Mouse (Mus musculus) lung, postnatal 10 days (tissue): ENCODE measurements at regions not wholly inside any gene's neighbourhood (a gene's known extent, or its start where the extent isn't known, plus 50 kb on each side); places are given as distances from the start of the nearest gene placed in this dataset.

ENCODE experiments used
- DNase-seq: peaks from one replicate; pipeline ENCODE4 v3.0.0; 2021

DNA sequence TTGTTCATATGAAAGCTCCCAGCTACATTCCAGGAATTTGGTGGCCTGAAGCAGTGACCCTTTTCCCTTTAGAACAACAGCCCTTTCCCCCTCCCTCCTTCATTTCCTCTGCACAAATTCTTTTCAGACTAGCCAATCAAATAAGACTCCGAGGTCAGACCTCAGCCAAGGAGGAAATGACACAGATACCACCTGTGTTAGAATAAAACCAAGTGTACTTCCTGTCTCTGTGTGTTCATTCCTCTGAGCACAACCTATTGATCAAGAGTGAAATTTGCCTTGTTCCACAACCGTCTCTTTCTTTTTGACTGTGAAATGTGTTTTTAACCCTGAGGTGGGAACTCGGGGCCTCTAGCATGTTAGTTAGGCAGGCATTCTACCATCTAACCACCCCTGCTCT lies 120.2 kb downstream of the Tmsb4x start:
- DNase-seq: no peak

DNA sequence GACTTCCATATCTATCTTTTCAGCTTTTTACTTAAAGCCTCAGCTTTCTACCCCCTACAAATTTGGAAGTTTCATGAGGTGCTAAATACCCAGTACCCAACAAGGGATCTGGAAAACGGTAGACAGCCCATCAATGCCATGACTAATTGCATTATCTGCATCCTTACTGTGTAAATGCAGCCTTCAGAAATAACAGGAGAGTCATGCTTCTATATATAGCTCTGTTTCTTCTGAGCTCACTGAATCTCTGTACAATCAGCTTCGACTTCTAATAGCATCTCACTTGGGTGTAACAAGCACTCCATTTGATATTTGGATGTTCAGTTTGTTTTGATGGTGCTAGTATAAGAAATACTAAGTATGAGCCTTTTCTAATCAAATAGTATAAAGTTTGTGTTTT lies 120.7 kb downstream of the Tmsb4x start:
- DNase-seq: no peak

DNA sequence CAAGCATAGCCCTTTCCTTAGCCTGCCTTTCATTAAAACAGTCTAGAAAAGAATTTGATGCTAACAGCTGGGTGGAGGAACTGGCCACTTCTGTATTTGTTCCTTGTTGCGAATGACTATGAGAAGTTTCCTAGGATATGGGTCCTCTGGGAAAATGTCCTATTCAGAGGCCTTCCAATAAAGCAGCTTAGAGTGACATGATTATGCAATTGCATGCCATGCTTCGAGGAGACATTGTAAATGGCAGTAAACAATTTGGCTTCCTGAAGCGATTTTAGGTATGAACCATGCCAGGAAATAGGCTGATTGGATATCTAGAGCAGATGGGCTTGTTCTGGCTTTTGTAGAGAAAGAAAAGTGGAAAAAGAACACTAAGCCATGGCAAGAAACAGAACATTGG lies 128.3 kb downstream of the Tmsb4x start:
- DNase-seq: no peak

DNA sequence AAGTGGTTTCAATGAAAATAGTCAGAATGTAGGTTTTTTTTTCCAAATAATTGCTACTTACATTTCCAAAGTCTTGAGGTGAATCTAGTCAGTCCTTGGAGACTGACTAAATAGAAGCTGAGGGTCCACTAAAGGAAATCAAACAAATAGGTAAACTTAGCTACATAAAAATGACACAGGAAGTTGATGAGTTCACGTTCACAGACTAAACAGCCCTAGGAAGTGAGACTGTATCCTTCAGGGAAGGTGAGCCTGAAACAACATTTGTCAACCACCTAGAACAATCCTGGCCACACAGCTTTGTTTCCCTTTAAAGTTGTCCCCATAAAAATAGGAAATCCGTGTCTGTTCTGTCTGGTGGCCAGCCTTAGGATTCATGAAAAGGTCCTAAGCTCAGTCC lies 140.0 kb downstream of the Tmsb4x start:
- no peak for DNase-seq

DNA sequence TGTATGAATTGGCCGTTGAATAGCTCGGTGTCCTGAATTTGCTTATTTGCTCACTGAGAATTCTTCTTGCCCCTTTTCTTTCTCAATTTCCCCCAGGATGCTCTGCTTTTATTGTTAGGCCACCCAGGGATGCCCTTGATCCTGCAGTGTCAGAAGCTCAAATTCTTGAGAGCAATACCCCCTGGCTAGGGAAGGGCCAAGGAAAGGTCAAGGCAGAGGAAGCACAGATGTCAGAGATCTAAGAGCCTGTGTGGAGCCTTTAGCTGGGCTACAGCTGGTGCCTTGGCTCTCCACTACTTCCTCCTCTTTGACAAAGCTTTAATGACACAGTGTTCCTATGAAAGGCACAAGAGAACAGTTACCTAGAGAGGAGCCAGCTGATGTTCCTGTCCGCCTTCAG lies 141.2 kb downstream of the Tmsb4x start:
- no peak for DNase-seq

DNA sequence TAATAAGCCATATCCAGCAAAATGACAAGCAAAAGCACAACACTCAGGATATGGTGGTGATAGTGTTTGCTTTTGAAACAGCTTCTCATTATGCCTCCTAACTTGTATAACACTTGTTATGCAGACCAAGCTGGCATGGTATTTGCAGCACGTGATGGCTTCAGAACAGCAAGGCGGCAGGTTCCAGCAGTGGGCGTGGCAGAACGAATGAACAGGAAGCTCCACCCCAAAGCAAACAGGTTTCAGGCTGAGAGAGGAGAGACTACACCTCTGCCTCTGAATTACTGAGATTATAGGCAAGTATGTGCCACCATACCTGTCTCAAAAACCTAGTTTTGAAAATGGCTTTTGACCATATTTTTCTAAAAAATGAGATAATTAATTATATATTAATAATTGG lies 145.2 kb downstream of the Tmsb4x start:
- DNase-seq: peak; percentile 46

DNA sequence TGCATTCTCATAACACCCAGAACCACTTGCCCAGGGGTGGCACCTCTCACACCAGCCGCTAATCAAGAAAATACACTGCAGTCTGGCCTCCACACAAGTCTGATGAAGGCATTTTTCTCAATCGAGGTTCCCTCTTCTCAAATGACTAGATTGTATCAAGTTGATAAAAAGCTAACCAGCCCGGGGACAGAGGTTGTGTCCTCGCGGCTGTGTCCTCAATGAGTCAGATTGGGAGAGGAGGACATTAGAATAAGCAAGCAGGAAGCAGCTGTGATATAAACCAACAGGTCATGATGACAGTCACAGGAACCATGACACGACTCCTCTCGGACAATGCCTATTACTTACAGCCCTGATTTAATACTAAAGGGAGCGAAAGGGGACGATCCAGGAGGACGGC lies 156.7 kb downstream of the Tmsb4x start:
- no peak for DNase-seq

DNA sequence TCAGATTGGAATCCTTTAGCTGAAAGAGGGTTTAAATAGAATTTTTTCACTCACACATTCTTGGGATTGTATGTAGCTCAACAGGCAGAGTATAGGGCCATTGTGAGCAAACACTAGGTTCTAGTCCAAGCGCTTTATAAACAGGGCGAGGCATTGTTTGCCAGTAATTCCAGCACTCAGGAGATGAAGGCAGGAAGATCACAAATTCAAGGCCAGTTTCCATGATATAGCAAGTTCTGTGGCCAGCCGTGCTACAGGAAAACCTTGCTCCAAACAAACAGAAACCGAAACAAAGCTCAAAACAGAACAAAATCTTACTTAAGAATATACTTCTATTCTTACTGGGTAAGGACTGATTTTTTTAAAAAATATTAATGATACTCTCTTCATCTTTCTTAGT lies 159.0 kb downstream of the Tmsb4x start:
- peak; percentile 3 for DNase-seq

DNA sequence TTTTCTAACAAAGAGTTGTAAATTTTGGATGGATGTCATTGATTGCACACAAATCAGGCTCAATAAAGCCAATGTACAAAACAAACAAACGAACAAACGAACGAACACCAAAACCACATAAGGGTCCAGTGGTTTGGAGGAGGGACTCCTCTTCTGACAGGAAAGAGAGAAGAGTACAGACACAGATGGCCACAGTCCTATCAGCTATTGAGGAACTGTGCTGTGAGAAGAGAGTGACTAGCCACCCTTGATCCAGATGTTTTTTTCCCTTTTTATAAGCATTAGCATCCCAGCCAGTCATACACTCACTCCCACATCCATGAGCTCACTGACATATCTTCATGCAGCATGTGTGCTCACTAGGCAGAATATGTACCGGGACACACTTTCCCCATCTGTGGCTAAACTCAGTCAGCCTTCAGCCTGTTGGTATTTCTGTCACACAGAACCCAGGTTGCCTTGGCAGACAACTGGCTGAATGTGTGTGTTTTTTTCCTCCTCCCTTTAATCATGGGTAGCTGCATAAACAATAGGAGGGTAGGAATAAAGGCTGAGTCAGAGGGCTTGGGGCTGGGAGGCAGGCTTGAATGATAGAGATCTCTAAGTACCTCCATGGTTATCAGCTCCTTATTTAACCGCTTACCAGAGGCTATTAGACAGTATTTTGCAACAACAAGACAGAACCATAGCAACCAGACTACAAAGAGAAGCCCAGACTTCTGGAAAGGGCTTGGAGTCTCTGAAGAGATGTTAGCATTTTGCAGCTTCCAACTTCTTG lies 159.7 kb downstream of the Tmsb4x start:
- peak; percentile 4 for DNase-seq

DNA sequence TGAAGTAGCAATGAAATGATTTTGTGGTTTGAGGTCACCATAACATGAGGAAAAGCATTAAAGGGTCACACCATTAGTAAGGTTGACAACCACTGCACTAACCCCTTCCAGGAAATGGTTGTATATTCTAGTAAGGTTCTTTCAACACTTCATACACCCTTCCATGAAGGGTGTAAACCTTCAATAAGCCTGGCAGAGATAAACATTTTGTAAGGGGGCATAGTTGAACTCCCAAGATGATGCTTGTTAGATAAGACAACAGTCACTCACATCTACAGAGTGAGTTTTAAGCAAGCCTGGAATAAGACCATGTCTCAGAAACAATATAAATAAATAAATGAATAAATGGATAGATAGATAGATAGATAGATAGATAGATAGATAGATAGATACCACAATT lies 171.1 kb downstream of the Tmsb4x start:
- DNase-seq: no peak

DNA sequence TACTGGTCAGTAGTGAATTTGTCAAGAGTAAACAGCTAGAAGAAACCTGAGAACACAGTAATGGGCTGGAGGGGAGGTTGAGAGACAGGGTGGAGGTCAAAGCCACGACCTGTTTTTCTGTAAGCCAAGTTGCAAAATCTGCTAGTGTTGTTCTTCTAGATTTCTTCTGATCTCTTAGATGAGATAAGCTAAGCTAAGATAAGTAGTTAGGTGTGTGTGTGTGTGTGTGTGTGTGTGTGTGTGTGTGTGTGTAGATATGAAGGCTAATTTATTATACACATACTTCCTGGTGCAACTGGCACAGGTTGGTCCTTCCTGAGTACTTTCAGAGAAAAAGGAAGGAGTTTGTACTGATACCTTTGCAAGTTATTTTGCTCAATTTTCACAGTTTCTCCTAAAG lies 172.8 kb downstream of the Tmsb4x start:
- DNase-seq: no peak

DNA sequence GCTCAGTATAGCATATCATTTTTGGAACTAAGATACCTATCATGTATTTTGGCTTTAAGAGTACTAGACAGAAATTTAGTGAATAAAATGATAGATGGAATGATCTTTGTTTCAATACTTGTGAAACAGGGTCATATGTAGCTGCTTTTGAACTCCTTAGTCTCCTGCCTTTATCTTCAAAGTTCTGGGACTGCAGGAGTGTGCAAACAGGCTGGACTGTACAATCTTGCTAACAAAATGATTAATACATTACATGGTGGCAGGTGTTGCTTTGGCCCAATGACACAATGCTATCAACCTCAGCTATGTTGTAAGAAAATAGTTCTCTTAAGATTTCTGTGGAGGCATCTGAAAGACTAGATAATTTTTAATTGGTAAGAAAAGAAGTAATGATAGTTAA lies 173.5 kb downstream of the Tmsb4x start:
- no peak for DNase-seq

DNA sequence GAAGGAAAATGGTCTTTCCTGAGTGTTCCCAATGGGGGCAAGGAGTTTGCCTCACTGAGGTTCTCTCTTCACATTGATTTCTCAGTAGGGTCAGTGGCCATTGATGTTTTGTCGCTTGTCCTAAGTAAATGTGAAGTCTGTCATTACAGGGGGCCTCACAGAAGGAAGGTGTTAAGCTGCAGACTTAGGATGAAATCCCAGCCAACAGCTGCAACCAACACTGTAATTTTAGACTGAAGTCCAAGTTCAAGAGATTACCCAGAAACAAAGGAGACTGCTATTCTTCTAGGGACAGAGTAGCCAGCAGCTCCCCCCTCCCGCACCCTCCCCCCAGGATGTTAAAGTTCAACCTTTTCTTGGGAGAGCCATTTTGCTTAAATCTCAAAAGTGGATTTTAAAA lies 176.0 kb downstream of the Tmsb4x start:
- DNase-seq: no peak

DNA sequence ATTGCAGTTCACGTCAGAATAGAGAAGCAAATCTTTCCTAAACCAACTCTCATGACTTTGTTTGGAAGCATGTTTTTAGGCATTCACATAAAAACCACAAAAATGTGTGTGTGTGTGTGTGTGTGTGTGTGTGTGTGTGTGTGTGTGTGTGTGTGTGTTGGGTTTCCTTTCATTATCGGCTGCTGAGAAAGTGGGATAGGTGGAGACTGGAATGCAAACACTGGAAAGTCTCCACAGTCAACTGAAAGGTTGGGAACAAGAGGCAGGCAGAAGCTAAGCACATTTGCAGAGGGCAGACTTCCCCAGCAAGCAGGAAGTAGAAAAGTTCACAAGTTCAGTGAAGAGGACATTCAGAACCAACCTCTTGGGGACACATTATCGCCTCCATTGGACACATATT lies 176.5 kb downstream of the Tmsb4x start:
- DNase-seq: peak; percentile 39

DNA sequence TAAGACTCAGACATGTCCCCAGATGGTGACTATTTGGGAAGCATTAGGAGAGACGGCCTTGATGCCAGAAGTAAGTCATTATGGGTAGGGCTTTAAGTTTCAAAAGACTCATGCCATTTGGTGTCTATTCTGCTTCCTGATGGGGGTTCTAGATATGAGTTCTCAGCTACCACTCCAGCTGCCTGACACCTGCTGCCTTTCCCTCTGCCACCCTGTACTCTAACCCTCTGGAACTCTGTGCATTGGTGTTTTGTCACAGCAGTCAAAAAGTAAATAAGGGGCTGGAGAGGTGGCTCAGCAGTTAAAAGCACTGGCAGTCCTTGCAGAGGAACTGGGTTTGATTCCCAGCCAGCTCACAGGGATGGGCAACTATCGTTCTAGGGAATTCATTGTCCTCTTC lies 177.6 kb downstream of the Tmsb4x start:
- DNase-seq: no peak

DNA sequence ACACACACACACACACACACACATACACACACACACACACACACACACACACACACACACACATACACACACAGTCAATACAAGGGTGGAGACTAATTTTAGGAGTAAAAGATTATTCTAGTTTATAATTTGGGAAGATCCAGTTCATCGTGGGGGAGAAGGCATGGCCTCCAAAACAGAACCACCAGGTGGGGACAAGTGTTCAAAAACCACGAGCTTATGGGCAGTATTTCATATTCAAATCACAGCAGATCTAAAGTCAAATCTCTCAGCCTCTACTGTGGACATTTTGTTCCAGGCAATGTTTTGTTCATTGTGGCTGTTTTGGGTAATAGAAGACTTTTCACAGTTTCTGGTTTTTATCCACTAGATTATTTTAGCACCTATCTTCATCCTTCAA lies 193.5 kb downstream of the Tmsb4x start:
- peak; percentile 3 for DNase-seq

DNA sequence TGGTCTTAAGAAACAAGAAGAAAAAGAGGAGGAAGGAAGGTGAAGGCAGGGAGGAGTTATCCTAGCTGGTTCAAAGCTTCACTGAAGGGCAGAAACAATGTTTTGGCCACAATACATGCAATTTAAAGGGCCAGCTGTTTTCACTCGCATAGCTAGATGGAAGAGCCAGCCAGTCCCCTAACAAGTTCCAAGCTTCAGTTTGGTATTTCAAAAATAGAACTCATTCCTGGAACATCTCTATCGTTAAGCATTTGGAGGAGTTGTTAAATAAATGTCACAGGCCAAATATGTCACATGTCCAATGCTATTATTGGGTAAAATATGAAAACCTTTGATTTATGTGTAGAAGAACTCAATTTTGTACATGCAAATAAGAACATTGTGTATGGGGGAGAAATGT lies 194.8 kb downstream of the Tmsb4x start:
- DNase-seq: peak; percentile 3

DNA sequence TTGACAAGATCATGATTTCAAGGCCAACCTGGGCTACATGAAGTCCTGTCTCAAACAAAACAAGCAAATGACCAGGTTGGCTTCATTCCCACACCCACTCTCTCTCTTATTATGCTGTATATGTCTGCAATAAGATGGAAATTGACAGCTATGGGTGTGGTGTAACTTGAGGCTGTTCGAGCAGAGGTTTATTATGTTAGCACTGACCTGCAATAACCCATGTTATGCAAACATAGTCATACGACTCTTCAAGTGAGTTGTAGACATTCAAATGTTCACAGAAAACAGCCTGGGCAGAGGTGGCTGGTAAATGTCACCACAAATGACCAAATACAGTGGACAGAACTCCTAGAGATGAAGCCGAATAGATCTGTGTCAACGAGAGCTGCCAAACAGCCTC lies 196.2 kb downstream of the Tmsb4x start:
- DNase-seq: peak; percentile 2

DNA sequence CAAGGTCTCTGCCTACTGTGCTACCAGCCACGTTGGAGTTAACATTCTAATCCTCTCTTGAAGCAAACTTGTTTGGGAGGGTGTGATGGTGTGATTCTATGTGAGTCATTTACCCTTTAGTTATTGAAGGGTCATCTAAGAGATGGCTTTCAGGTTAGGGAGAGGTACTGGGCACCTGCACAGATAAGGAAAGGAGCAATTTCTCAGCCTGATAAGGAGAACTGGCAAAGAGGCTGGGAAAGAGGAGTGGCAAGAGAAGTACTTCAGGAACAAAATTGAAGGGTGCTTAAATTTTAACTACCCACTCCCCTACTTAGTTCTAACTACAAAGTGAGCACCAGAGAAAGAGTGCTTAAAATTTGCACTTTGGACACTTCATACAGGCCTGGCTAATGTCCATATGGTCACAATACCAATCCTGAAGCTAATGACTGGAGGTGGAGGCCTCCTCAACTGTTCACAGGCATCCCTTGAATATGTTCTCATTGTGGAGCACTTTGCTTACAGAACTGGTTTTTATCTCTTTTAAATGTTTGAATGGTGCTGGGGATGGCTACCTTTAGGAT lies 197.1 kb downstream of the Tmsb4x start:
- DNase-seq: peak; percentile 9

DNA sequence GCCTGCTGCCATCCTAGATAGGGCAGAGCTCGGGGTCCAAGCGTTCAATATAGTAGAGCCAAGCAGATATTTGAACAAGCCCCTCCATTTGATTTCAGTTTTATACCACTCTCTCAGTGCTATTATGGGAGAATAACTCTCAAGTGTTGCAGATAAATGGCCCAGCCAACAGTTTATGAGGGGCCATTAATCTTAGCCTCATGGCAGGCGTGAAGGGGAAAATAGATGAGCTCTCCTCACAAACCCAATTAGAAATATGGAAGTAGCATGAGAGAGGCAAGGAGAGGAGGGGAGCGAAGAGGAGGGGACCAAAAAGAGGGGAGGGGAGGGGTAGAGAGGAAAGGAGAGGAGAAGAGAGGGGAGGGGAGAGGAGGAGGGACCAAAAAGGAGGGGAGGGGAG lies 213.3 kb downstream of the Tmsb4x start:
- DNase-seq: no peak

DNA sequence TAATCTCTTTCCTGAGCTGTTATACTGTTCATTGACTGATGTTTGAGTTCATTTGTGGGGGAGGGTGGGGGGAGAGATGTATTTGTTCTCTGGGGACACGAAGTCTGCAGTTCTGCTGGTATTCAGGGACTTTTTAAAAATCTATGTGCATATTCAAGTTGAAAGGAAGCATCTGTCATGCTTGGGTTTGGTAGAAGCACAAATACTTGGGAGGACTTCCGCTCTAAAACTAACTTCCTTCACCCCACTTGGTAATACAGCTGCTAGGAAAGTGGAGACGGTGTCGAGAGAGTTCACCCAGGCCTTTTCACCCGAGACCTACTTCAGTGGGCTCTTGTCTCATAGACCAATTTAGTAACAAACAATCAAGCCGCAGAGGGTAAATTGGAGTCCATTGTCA lies 228.1 kb downstream of the Tmsb4x start:
- no peak for DNase-seq

DNA sequence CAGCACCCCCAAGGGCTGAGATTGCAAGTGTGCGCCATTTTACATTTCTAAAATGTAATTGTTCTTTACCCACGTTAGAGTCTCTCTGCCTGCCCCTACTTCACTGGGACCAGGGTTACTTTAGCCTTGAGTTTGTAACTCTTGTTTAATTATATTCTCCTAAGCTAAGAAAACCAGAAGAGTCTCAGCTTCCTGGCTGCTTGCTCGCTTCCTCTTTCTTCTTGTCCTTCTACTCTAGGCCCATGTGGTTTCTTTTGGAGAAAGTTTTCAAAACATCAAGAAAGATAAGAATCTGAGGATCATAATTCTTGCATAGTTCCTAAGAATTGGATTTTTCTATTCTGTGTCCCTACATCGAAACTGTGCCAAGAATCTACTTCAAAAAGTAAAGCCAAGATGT lies 228.6 kb downstream of the Tmsb4x start:
- no peak for DNase-seq

DNA sequence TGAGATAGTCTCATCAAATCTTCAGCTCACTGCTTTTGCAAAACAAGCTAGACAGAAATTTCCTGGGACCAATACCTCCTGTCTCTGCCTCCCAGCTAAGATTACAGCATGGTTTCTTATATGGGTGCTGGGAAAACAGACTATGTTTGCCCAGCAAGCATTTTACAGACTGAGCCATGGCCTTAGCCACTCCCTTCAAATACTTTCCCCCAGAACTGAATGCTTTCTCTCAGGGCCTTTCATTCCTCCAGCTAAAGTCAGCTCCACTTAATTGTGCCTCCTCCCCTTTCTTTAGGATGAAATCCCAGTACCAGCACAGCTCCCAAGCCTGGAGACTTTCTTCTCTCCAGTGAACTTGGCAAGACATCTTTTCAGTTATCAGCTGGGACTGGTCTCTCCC lies 232.1 kb downstream of the Tmsb4x start:
- DNase-seq: no peak

DNA sequence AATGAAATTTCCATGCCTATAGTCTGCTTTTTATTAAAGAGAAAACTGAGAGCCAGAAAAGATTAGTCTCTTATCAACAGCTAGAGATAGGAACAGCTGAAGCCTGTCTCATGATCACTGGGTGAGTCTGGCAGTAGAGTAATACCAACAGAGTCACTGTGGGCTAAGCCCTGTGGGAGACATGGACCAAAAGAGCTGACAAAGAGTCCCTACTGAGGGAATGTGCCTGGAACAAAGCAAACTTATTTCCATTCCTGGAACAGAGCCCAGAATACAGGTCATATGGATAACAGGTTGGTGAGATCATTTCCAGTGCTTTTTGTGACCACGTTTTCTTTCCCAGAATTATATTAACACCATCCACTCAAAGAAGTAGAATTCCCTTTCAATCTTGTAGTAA lies 237.4 kb downstream of the Tmsb4x start:
- peak; percentile 1 for DNase-seq
